Mouse (Mus musculus) MEL (cell line): ENCODE data around the gene Pxmp2.

Source experiments
- CHD1 ChIP-seq: IDR thresholded peaks from 2 replicates; pipeline ENCODE4 v1.6.1; 2012; ENCODE audit warnings: low read depth, mild to moderate bottlenecking, inconsistent platforms, low read length, improper control_type of control experiment
- CTCF ChIP-seq, 3 experiments: IDR thresholded peaks in 2 of 3; conservative IDR thresholded peaks in 1 of 3; 2 replicates each; pipeline ENCODE4 v1.5.1; 2011 to 2012; ENCODE audit warnings: low read length in 3 of 3, low read depth in 2 of 3, mild to moderate bottlenecking in 2 of 3, improper control_type of control experiment in 1 of 3, inconsistent platforms in 1 of 3, mixed read lengths in 1 of 3, moderate library complexity in 1 of 3; ENCODE audit not compliant: control insufficient read depth in 1 of 3, insufficient read depth in 1 of 3, poor library complexity in 1 of 3, severe bottlenecking in 1 of 3
- GATA1 ChIP-seq: IDR thresholded peaks from 2 replicates; pipeline ENCODE4 v1.6.1; 2011; ENCODE audit warnings: low read depth, low read length, improper control_type of control experiment
- HCFC1 ChIP-seq: IDR thresholded peaks from 2 replicates; pipeline ENCODE4 v1.6.1; 2012; ENCODE audit warnings: low read depth, mild to moderate bottlenecking, inconsistent platforms, low read length, improper control_type of control experiment, moderate library complexity
- KAT2A ChIP-seq: conservative IDR thresholded peaks from 2 replicates; pipeline ENCODE4 v1.6.1; 2012; ENCODE audit warnings: low read depth, low read length, improper control_type of control experiment, inconsistent platforms
- NELFE ChIP-seq: IDR thresholded peaks from 2 replicates; pipeline ENCODE4 v1.6.1; 2011; ENCODE audit warnings: low read depth, low read length, improper control_type of control experiment
- NRF1 ChIP-seq: IDR thresholded peaks from 2 replicates; pipeline ENCODE4 v1.6.1; 2014; ENCODE audit warnings: low read depth, mild to moderate bottlenecking, inconsistent platforms, low read length, improper control_type of control experiment, moderate library complexity; ENCODE audit not compliant: poor library complexity, insufficient read depth, severe bottlenecking
- POLR2A ChIP-seq, 2 experiments: IDR thresholded peaks; 2 replicates each; pipeline ENCODE4 v1.6.1; 2011 to 2012; ENCODE audit warnings: low read length in 2 of 2, mild to moderate bottlenecking in 2 of 2, control low read depth in 1 of 2, improper control_type of control experiment in 1 of 2, low read depth in 1 of 2, moderate library complexity in 1 of 2; ENCODE audit not compliant: control insufficient read depth in 1 of 2, insufficient read depth in 1 of 2, poor library complexity in 1 of 2

GRCm38 (mm10) chr5:110227336-110227883 lies 58.6 kb downstream of the Pxmp2 start:
- TF ChIP-seq NRF1 (no peak), CHD1 (no peak), KAT2A (no peak), GATA1 (no peak), NELFE (no peak), POLR2A (IDR thresholded peaks at IDR 0.05; ENCODE audit: control insufficient read depth in 1 of 2, insufficient read depth in 1 of 2, low read depth in 1 of 2, low read length in 2 of 2, poor library complexity in 1 of 2) (no peak), HCFC1 (no peak), CTCF (IDR thresholded peaks at IDR 0.05 in 2 of 3, conservative IDR thresholded peaks at IDR 0.05 in 1 of 3; ENCODE audit: control insufficient read depth in 1 of 3, insufficient read depth in 1 of 3, low read depth in 2 of 3, low read length in 3 of 3, poor library complexity in 1 of 3, severe bottlenecking in 1 of 3) (no peak)
